8 mouse cellular contexts compared by ENCODE assay signal in the genomic region with DNA sequence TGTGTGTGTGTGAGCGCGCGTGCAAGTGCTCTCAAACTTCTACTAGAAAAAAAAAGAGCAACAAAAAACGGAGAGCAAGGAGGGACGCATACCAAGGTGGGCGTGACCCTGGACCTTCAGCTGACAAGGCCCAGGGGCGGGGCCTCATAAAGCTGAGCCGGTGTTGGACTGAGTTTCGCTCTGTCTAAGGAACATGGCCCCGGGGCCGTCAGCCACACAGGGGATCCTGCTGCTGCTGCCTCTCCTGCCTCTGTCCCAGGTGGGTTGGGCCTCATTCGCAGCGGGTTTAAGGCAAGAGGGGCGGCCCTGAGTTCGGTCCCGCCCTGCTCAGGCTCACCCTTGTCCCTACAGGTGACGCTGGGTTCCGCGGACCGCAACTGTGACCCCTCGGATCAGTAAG. TPM values are rescaled to one million over a fixed set of nuclear protein-coding genes. Genes with fewer than 3 reads are reported as not detected.
DNase-seq lines count a peak whose midpoint lies in the region; ATAC-seq and TF ChIP-seq lines count a peak whose summit lies in the region.

A gene (plus strand): TSS at position 163 of the 400 bp plus-strand sequence.

- peak; percentile 29; the same call in 1 of the 2 replicates for ATAC-seq in lung, embryonic 15.5 days (ENCODE audit: borderline replicate concordance, extremely low read depth, low FRiP score, low TSS enrichment)
- peak; percentile 35; the same call in 1 of the 2 replicates for ATAC-seq in stomach, embryonic 16.5 days (ENCODE audit: insufficient read depth, low FRiP score)

- H3K36me3 ChIP-seq in heart, adult 2 months (ENCODE audit: control insufficient read depth, insufficient read depth, low read length): no peaks in the 10 kb centered on the region
- H3K36me3 ChIP-seq in lung, embryonic 15.5 days: no peaks in the 10 kb centered on the region
- H3K36me3 ChIP-seq in stomach, embryonic 16.5 days (ENCODE audit: control insufficient read depth, insufficient read depth, low read length): no peaks in the 10 kb centered on the region

- no peak for TF ChIP-seq EP300 in heart, adult 2 months (IDR thresholded peaks at IDR 0.05; ENCODE audit: insufficient read depth, low read depth, low read length)

- H3K27ac ChIP-seq in heart, adult 2 months: no peak within 1 kb of the TSS; the same call in 1 of the 2 replicates
- no peak within 1 kb of the TSS for H3K27ac ChIP-seq in lung, embryonic 15.5 days
- H3K27ac ChIP-seq in stomach, embryonic 16.5 days (ENCODE audit: low read length): no peak within 1 kb of the TSS

- TF ChIP-seq CTCF in heart, adult 2 months (IDR thresholded peaks at IDR 0.05): no peak

- H3K9me3 ChIP-seq in lung, embryonic 15.5 days: no peaks in the 10 kb centered on the region
- H3K9me3 ChIP-seq in stomach, embryonic 16.5 days (replicated peaks; ENCODE audit: control insufficient read depth, low read length): no peaks in the 10 kb centered on the region

- peak; percentile 96 for DNase-seq in heart, adult 11 months
- DNase-seq in heart, adult 8-10 months (ENCODE audit: low spot score): no peak
- DNase-seq in c-Kit-positive CD71-positive TER-119-negative erythroid progenitor cells, embryonic 14.5 days (ENCODE audit: low read depth): peak; percentile 64
- DNase-seq in heart, adult 2 months: peak; percentile 39 to 47
- peak; percentile 46 for DNase-seq in kidney, adult 18-20 months
- no peak for DNase-seq in frontal cortex, postnatal 14 days (ENCODE audit: low spot score in 2 of 2)

- peak within 1 kb of the TSS; percentile 44 for H3K9ac ChIP-seq in heart, adult 2 months (ENCODE audit: low read depth, low read length)
- no peak within 1 kb of the TSS for H3K9ac ChIP-seq in lung, embryonic 15.5 days
- peak within 1 kb of the TSS; percentile 56; the same call in 1 of the 2 replicates for H3K9ac ChIP-seq in stomach, embryonic 16.5 days (ENCODE audit: low read length)

- no peaks in the 10 kb centered on the region for H3K79me2 ChIP-seq in heart, adult 2 months (replicated peaks; ENCODE audit: control insufficient read depth, insufficient read depth, low read length)

- H3K27me3 ChIP-seq in heart, adult 2 months (ENCODE audit: control insufficient read depth, insufficient read depth, low read length): no peaks in the 10 kb centered on the region
- no peaks in the 10 kb centered on the region for H3K27me3 ChIP-seq in lung, embryonic 15.5 days
- H3K27me3 ChIP-seq in stomach, embryonic 16.5 days (ENCODE audit: control insufficient read depth, insufficient read depth, low read length): no peaks in the 10 kb centered on the region

- WGBS in heart, adult 2 months: 18% methylated on average over 21 of the region's 21 CpGs
- 9% methylated on average over 21 of the region's 21 CpGs for WGBS in lung, embryonic 15.5 days
- 12% methylated on average over 21 of the region's 21 CpGs for WGBS in stomach, embryonic 16.5 days

- TF ChIP-seq POLR2A in heart, adult 2 months (IDR thresholded peaks at IDR 0.05; ENCODE audit: insufficient read depth, low read depth, low read length): no peak

- peak within 1 kb of the TSS; percentile 27 for H3K4me3 ChIP-seq in heart, adult 2 months
- H3K4me3 ChIP-seq in lung, embryonic 15.5 days: peak within 1 kb of the TSS; percentile 35
- H3K4me3 ChIP-seq in stomach, embryonic 16.5 days (replicated peaks; ENCODE audit: low read length): peak within 1 kb of the TSS; percentile 40

- intact Hi-C loops in heart, adult 2 months (cut with DNase I): no loop called here

- peak within 1 kb of the TSS; percentile 62 for H3K4me2 ChIP-seq in lung, embryonic 15.5 days
- H3K4me2 ChIP-seq in stomach, embryonic 16.5 days (ENCODE audit: low read depth, low read length): peak within 1 kb of the TSS; percentile 52

- H3K4me1 ChIP-seq in heart, adult 2 months (ENCODE audit: control insufficient read depth, insufficient read depth, low read length): peaks cover 2% of the 10 kb centered on the region
- peaks cover 8% of the 10 kb centered on the region; the same call in 1 of the 2 replicates for H3K4me1 ChIP-seq in lung, embryonic 15.5 days
- H3K4me1 ChIP-seq in stomach, embryonic 16.5 days (ENCODE audit: control insufficient read depth, insufficient read depth, low read length): no peaks in the 10 kb centered on the region

RNA-seq across cellular contexts. Expression of the gene that starts here (rescaled TPM):
- 1 to 10 TPM; 4.2 to 9.6 (median 6.2) TPM for total RNA-seq in heart, adult 8-10 months (2022)
- 10 to 100 TPM in 1 of 2 experiments, 1 to 10 TPM in 1; 7.0 to 11.2 TPM for total RNA-seq in heart, adult 2 months (2021)
- polyA plus RNA-seq in heart, adult 2 months (2012; rRNA removed): 2.1 and 4.8 TPM in 2 replicates
- polyA plus RNA-seq in lung, embryonic 15.5 days (2015; fragmentation: Nextera tagmentation; extraction: Ambion mirVana): 0.18 and 0.27 TPM in 2 replicates
- 2.6 TPM in 1 of 2 replicates, not detected in the other for polyA plus RNA-seq in stomach, embryonic 16.5 days (2015; fragmentation: Nextera tagmentation; extraction: Ambion mirVana)

Comparison
In these comparisons a context has a peak if more than half of its experiments do, and no peak if none do; other contexts are left out.
1. DNase-seq: peak in heart, adult 11 months (single experiment), c-Kit-positive CD71-positive TER-119-negative erythroid progenitor cells, embryonic 14.5 days (single experiment), heart, adult 2 months (2 of 2) and kidney, adult 18-20 months (single experiment); none in heart, adult 8-10 months (single experiment) and frontal cortex, postnatal 14 days (0 of 2).
2. Peak in ATAC-seq, H3K4me3 ChIP-seq and H3K4me2 ChIP-seq in lung, embryonic 15.5 days; RNA of the gene not detected or under 1 TPM.
3. Peak in every context shown above with its lines, with median percentiles within 50 percentile points of each other: H3K4me3 ChIP-seq.